8 mouse cellular contexts compared by ENCODE assay signal in the genomic region with DNA sequence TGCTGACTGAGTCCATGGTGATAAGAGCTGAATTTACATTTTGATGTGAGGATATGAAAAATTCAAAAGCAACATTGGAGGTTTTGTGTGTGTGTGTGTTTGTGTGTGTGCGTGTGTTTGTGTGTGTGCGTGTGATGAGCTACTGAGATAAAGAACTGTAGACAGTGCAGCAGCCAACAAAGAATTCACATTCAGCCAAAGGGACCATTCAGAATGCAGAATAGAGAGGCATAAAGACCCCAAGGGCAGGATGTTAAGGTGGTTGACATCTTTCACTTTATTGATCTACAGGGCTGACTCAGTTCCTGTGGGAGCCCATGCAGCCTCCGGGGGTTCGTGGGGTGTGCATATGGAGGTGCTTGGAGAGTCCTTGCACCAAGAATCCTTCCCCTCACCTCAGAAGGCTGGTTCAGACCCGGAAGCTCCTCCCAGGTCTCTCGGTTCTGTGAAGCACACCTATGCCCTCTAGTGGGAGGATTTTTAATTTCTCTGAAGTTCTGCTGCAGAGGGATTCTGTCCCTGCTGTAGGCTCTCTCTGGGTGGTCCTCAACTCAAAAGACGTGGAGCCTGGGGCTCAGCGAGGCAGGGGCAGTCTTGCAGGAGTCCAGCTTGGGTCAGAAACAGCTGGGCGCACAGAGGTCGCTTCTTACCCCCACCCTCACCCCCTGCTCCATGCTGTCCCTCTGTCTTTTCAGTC.
DNase-seq lines count a peak whose midpoint lies in the region; ATAC-seq and TF ChIP-seq lines count a peak whose summit lies in the region.
"Not testable (repeated sequence)": the region's sequence is repeated elsewhere in the genome, so short reads cannot be mapped to it uniquely, and the experiment has no call there.

No protein-coding gene starts in this region.

- WGBS in embryonic facial prominence, embryonic 10.5 days: 30% methylated on average over 9 of the region's 10 CpGs
- 29% methylated on average over 8 of the region's 10 CpGs for WGBS in heart, adult 2 months
- 30% methylated on average over 8 of the region's 10 CpGs for WGBS in intestine, embryonic 14.5 days
- 30% methylated on average over 6 of the region's 10 CpGs for WGBS in lung, postnatal 0 days
- 31% methylated on average over 8 of the region's 10 CpGs for WGBS in neural tube, embryonic 11.5 days

- intact Hi-C loops in heart, adult 2 months (cut with DNase I): loop anchor here (10.0 kb wide), 2 partner anchors 91 to 169 kb away; no protein-coding TSS in a partner anchor

- H3K27ac ChIP-seq in embryonic facial prominence, embryonic 10.5 days (replicated peaks); heart, adult 2 months; intestine, embryonic 14.5 days (ENCODE audit: low read depth); layer of hippocampus, adult 2 months; lung, postnatal 0 days (ENCODE audit: low read length); neural tube, embryonic 11.5 days (ENCODE audit: low read depth, low read length): not testable (repeated sequence)

- not testable (repeated sequence) for H3K9ac ChIP-seq in heart, adult 2 months (ENCODE audit: low read depth, low read length); intestine, embryonic 14.5 days (ENCODE audit: low read length); lung, postnatal 0 days (replicated peaks; ENCODE audit: low read depth); neural tube, embryonic 11.5 days (ENCODE audit: low read length)

- not testable (repeated sequence) for TF ChIP-seq POLR2A in heart, adult 2 months (IDR thresholded peaks at IDR 0.05; ENCODE audit: insufficient read depth, low read depth, low read length)

- H3K27me3 ChIP-seq in E14TG2a.4 (ENCODE audit: insufficient read depth, low read length); embryonic facial prominence, embryonic 10.5 days (replicated peaks; ENCODE audit: low read depth, poor library complexity, severe bottlenecking); heart, adult 2 months (ENCODE audit: control insufficient read depth, insufficient read depth, low read length); intestine, embryonic 14.5 days (replicated peaks; ENCODE audit: control insufficient read depth, insufficient read depth, low read length); lung, postnatal 0 days (replicated peaks; ENCODE audit: insufficient read depth, low read length); neural tube, embryonic 11.5 days (ENCODE audit: control insufficient read depth, insufficient read depth, low read length): not testable (repeated sequence)

- H3K4me2 ChIP-seq in intestine, embryonic 14.5 days (ENCODE audit: low read length): 0 out of 2 replicates have a peak overlapping the region, but pooled peaks have one; percentile 15
- not testable (repeated sequence) for H3K4me2 ChIP-seq in lung, postnatal 0 days (replicated peaks; ENCODE audit: low read depth, low read length); neural tube, embryonic 11.5 days (ENCODE audit: low read depth)

- H3K79me2 ChIP-seq in heart, adult 2 months (replicated peaks; ENCODE audit: control insufficient read depth, insufficient read depth, low read length): not testable (repeated sequence)

- H3K4me3 ChIP-seq in E14TG2a.4 (replicated peaks; ENCODE audit: low read length); embryonic facial prominence, embryonic 10.5 days; heart, adult 2 months; intestine, embryonic 14.5 days (ENCODE audit: low read depth, low read length); layer of hippocampus, adult 2 months; lung, postnatal 0 days (ENCODE audit: low read depth, low read length); neural tube, embryonic 11.5 days (ENCODE audit: low read depth, low read length): not testable (repeated sequence)

- H3K9me3 ChIP-seq in E14TG2a.4 (ENCODE audit: low read length); embryonic facial prominence, embryonic 10.5 days; intestine, embryonic 14.5 days (ENCODE audit: control insufficient read depth, low read length); lung, postnatal 0 days (ENCODE audit: low read length); neural tube, embryonic 11.5 days (ENCODE audit: control insufficient read depth, low read length): not testable (repeated sequence)

- TF ChIP-seq EP300 in heart, adult 2 months (IDR thresholded peaks at IDR 0.05; ENCODE audit: insufficient read depth, low read depth, low read length); lung, postnatal 0 days (IDR thresholded peaks at IDR 0.05): not testable (repeated sequence)

- peak; percentile 58; the same call in 1 of the 2 replicates for ATAC-seq in intestine, embryonic 14.5 days (replicated peaks; ENCODE audit: low FRiP score, low TSS enrichment, low read depth)
- peak; percentile 23; the same call in 1 of the 2 replicates for ATAC-seq in lung, postnatal 0 days
- peak; percentile 60; the same call in 1 of the 2 replicates for ATAC-seq in neural tube, embryonic 11.5 days (ENCODE audit: insufficient read depth, low FRiP score, low TSS enrichment)

- H3K36me3 ChIP-seq in E14TG2a.4 (ENCODE audit: insufficient read depth, low read length); embryonic facial prominence, embryonic 10.5 days (replicated peaks); heart, adult 2 months (ENCODE audit: control insufficient read depth, insufficient read depth, low read length); intestine, embryonic 14.5 days (ENCODE audit: control insufficient read depth, insufficient read depth, low read length); lung, postnatal 0 days (ENCODE audit: insufficient read depth, low read length); neural tube, embryonic 11.5 days (ENCODE audit: control insufficient read depth, insufficient read depth, low read length): not testable (repeated sequence)

- 0 out of 2 replicates have a peak, but pooled peaks have one; percentile 5 for TF ChIP-seq CTCF in E14TG2a.4 (conservative IDR thresholded peaks at IDR 0.05; ENCODE audit: low read length)
- peak; percentile 17; the same call in 1 of the 2 replicates for TF ChIP-seq CTCF in heart, adult 2 months (IDR thresholded peaks at IDR 0.05)
- peak; percentile 49 for TF ChIP-seq CTCF in layer of hippocampus, adult 2 months (conservative IDR thresholded peaks at IDR 0.05)
- peak; percentile 19; the same call in 1 of the 2 replicates for TF ChIP-seq CTCF in lung, postnatal 0 days (IDR thresholded peaks at IDR 0.05)

- not testable (repeated sequence) for H3K4me1 ChIP-seq in E14TG2a.4 (replicated peaks; ENCODE audit: low read depth, low read length); embryonic facial prominence, embryonic 10.5 days; heart, adult 2 months (ENCODE audit: control insufficient read depth, insufficient read depth, low read length); intestine, embryonic 14.5 days (replicated peaks; ENCODE audit: control insufficient read depth, insufficient read depth, low read length); lung, postnatal 0 days (ENCODE audit: insufficient read depth, low read depth, low read length); neural tube, embryonic 11.5 days (ENCODE audit: control insufficient read depth, insufficient read depth, low read length)

- DNase-seq in embryonic facial prominence, embryonic 10.5 days (ENCODE audit: low spot score): peak; percentile 34
- not testable (repeated sequence) for DNase-seq in heart, adult 2 months; intestine, embryonic 14.5 days (ENCODE audit: low spot score); layer of hippocampus, adult 2 months (ENCODE audit: low spot score in 2 of 2); lung, postnatal 0 days (ENCODE audit: low spot score)
- DNase-seq in neural tube, embryonic 11.5 days (ENCODE audit: low spot score): peak; percentile 14
- peak; percentile 14 for DNase-seq in thymus, postnatal 0 days (ENCODE audit: low spot score)
